Mouse (Mus musculus) midbrain, embryonic 11.5 days (tissue): ENCODE measurements around the gene Il17f. TPM values are rescaled to one million over a fixed set of nuclear protein-coding genes. Genes with fewer than 3 reads are reported as not detected.

Experiments used
- ATAC-seq: fragments of 200-750 bp; cut with Nextera tagmentation; 2 replicates; pipeline ENCODE4 v1.8.0; 2017; ENCODE audit warnings: moderate TSS enrichment, moderate library complexity; ENCODE audit not compliant: low FRiP score
- DNase-seq: peaks from one replicate; pipeline ENCODE4 v3.0.0; 2015; ENCODE audit warnings: low spot score; ENCODE audit errors: missing footprints
- H3K27ac ChIP-seq: fragments of 300-500 bp; sonication (generic); 2 replicates; pipeline ENCODE4 v1.5.1; 2014; ENCODE audit warnings: low read depth, low read length
- H3K27me3 ChIP-seq: fragments of 300-500 bp; sonication (generic); 2 replicates; pipeline ENCODE4 v1.6.1; 2014; ENCODE audit warnings: mild to moderate bottlenecking, low read length, moderate library complexity, mixed read lengths; ENCODE audit not compliant: control insufficient read depth, insufficient read depth
- H3K36me3 ChIP-seq: fragments of 300-500 bp; sonication (generic); 2 replicates; pipeline ENCODE4 v1.6.1; 2014; ENCODE audit warnings: mild to moderate bottlenecking, low read length, moderate library complexity, mixed read lengths; ENCODE audit not compliant: control insufficient read depth, insufficient read depth
- H3K4me1 ChIP-seq: fragments of 300-500 bp; sonication (generic); 2 replicates; pipeline ENCODE4 v1.6.1; 2014; ENCODE audit warnings: low read length; ENCODE audit not compliant: control insufficient read depth, insufficient read depth
- H3K4me2 ChIP-seq: fragments of 300-500 bp; sonication (generic); 2 replicates; pipeline ENCODE4 v1.6.1; 2014; ENCODE audit warnings: mild to moderate bottlenecking, moderate library complexity
- H3K4me3 ChIP-seq: fragments of 300-500 bp; sonication (generic); 2 replicates; pipeline ENCODE4 v1.5.1; 2014; ENCODE audit warnings: low read depth, low read length
- H3K9ac ChIP-seq: fragments of 300-500 bp; sonication (generic); 2 replicates; pipeline ENCODE4 v1.6.1; 2014; ENCODE audit warnings: low read length
- H3K9me3 ChIP-seq: fragments of 300-500 bp; sonication (generic); 2 replicates; pipeline ENCODE4 v1.6.1; 2016; ENCODE audit warnings: low read length; ENCODE audit not compliant: control insufficient read depth
- WGBS: fragments of 180-500 bp; shearing (Covaris S2); extraction: QIAGEN DNeasy Blood & Tissue Kit; methylation state at CpG from one replicate; pipeline ENCODE4 v1.1.7; 2014; 5-methylcytosine and 5-hydroxymethylcytosine counted together
- polyA plus RNA-seq: library from polyadenylated mRNA; unstranded; fragments of >200 nt; fragmentation: Nextera tagmentation; extraction: Ambion mirVana; gene quantifications from 2 replicates; pipeline ENCODE4 v1.2.1, GENCODE M21; 2014

Il17f gene
- polyA plus RNA-seq, 1 experiment from 2014 or later: not detected

GRCm38 (mm10) chr1:20823471-20823870 lies 33.1 kb upstream of the Il17f start:
- 47% methylated on average over 4 of the region's 4 CpGs for whole genome bisulfite sequencing
- no peak overlapping the region for H3K4me2 ChIP-seq
- no peaks in the 10 kb centered on the region for H3K36me3 ChIP-seq
- ATAC-seq (no peak), DNase-seq (peak; percentile 53)
- no peaks in the 10 kb centered on the region for H3K27me3 ChIP-seq
- no peak overlapping the region for H3K4me3 ChIP-seq
- H3K27ac ChIP-seq: no peak overlapping the region
- no peak overlapping the region for H3K9ac ChIP-seq
- H3K9me3 ChIP-seq: no peaks in the 10 kb centered on the region
- H3K4me1 ChIP-seq: peaks cover 3% of the 10 kb centered on the region

DNA sequence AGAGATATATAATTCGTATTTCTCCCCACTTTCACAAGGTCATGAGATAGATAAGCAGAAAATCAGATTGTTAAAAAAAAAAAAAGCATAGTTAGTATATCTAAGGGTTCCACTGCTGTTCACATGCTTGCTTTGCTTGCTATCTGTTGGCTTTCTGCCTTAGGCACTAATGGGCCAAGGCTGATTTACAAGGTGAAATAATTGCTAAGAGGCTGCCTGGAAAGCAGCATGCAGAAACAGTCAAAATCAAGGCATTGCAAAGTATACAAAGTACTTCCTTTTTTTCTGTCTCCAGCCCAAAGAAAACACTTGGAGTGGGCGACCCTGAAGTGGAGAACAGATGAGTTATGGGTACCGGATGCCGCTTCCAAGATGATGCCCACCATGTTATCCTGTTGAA lies 30.5 kb upstream of the Il17f start:
- H3K27me3 ChIP-seq: no peaks in the 10 kb centered on the region
- no peak overlapping the region for H3K4me3 ChIP-seq
- no peak overlapping the region for H3K27ac ChIP-seq
- H3K9me3 ChIP-seq: no peaks in the 10 kb centered on the region
- peaks cover 4% of the 10 kb centered on the region; the same call in 1 of the 2 replicates for H3K36me3 ChIP-seq
- H3K9ac ChIP-seq: no peak overlapping the region
- no peak for ATAC-seq
- WGBS: 84% methylated on average over 4 of the region's 4 CpGs
- H3K4me2 ChIP-seq: no peak overlapping the region
- H3K4me1 ChIP-seq: peaks cover 8% of the 10 kb centered on the region
- DNase-seq: peak; percentile 74

DNA sequence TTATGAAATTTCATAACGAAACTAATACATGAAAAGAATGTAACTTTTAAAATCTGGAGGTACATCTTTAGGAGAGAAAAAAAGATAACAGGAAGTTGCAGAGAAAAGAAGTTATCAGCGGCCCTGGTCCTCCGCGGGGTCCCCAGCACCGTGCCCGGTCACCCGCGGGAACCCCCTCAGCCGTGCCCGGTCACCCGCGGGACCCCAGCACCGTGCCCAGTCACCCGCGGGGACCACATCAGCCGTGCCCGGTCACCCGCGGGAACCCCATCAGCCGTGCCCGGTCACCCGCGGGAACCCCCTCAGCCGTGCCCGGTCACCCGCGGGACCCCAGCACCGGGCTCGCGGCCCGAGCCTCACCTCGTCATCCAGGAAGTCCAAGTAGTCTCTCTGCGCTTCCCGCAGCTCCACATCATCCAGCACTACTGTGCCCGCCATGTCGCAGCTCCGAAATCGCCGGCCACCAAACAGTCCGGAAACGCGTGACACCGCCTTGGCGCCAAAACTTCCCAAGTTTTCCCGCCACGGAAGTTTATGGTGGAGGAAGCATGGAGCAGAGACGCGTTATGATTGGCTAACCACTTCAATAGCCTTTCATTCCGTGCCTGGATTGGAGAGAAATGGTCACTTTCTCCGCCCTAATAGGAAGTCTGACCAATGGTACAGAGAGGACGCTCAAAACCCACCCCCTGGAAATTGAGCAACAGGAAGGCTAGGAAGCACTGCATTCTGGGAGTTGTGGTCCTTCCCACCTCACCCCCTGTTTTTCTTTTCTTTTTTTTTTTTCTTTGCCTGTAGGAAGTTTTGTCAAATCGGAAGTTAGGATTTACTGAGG lies 29.6 kb upstream of the Il17f start, which contains the start of gene Mcm3:
Gene Mcm3, minus strand, starts transcription at position 542 of the 835 bp plus-strand sequence.
- WGBS: under 1% methylated on average over 52 of the region's 52 CpGs

GRCm38 (mm10) chr1:20817596-20817995 lies 27.2 kb upstream of the Il17f start:
- Histone ChIP-seq H3K27ac (no peak overlapping the region), H3K4me3 (no peak overlapping the region), H3K4me1 (peaks cover 8% of the 10 kb centered on the region), H3K9ac (no peak overlapping the region), H3K4me2 (no peak overlapping the region), H3K36me3 (peaks cover 16% of the 10 kb centered on the region), H3K27me3 (no peaks in the 10 kb centered on the region), H3K9me3 (no peaks in the 10 kb centered on the region)
- DNase-seq: peak; percentile 72
- 55% methylated on average over 12 of the region's 12 CpGs for WGBS
- no peak for ATAC-seq

More for the DNA sequence above, 29.6 kb upstream of the Il17f start, which contains the start of gene Mcm3:
- Histone ChIP-seq H3K9ac (peak within 1 kb of the TSS; percentile 82), H3K9me3 (no peaks in the 10 kb centered on the region), H3K4me2 (peak within 1 kb of the TSS; percentile 63), H3K27ac (peak within 1 kb of the TSS; percentile 9; the same call in 1 of the 2 replicates), H3K36me3 (peaks cover 11% of the 10 kb centered on the region), H3K4me3 (peak within 1 kb of the TSS; percentile 75), H3K27me3 (no peaks in the 10 kb centered on the region), H3K4me1 (peaks cover 8% of the 10 kb centered on the region)
- ATAC-seq (peak; percentile 99), DNase-seq (peak; percentile 99)

DNA sequence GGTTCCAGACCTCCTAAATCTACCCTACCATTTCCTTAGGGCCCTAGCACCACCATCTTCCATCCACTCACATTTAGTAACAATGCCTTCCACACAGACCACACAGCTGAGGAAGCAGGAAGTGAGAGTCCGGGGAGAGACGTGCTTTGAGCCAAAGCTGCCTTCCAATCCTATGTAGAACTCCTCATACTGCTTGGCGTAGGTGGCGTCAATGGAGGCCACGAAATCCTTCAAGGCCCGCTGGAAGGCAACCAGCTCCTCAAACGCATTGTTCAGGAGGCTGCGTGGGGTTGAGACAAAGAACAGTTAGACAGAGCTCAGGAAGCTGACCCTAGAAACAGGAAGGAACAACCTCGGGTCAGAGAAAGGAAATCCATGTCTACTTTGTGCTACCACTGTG lies 26.8 kb upstream of the Il17f start:
- Histone ChIP-seq H3K27ac (no peak overlapping the region), H3K27me3 (no peaks in the 10 kb centered on the region), H3K36me3 (peaks cover 20% of the 10 kb centered on the region), H3K4me3 (no peak overlapping the region), H3K9me3 (no peaks in the 10 kb centered on the region), H3K9ac (no peak overlapping the region), H3K4me2 (no peak overlapping the region), H3K4me1 (peaks cover 8% of the 10 kb centered on the region)
- DNase-seq (peak; percentile 51), ATAC-seq (no peak)
- 84% methylated on average over 9 of the region's 9 CpGs for WGBS

DNA sequence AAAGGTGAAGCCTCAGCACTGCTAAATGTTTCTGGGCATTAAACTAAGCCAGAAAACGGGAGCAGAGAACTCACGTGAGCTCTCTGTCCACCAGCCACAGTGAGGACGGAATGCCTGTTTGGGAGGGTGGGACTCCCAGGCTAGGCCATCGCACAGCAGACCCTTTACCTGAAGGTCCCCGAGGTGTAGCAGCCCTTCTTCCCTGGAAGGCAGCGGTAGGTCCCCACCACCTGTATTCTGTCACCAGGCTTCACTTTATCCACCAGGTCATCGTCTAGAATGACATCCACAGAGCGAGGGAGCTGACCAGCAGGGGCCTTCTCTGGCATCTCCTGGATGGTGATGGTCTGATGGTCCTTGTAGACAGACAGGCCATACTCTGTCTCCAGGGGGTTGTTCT lies 24.1 kb upstream of the Il17f start:
- Histone ChIP-seq H3K4me2 (no peak overlapping the region), H3K27ac (no peak overlapping the region), H3K4me3 (no peak overlapping the region), H3K9ac (no peak overlapping the region), H3K9me3 (no peaks in the 10 kb centered on the region), H3K4me1 (peaks cover 8% of the 10 kb centered on the region), H3K27me3 (no peaks in the 10 kb centered on the region), H3K36me3 (peaks cover 40% of the 10 kb centered on the region)
- DNase-seq (peak; percentile 45), ATAC-seq (no peak)
- WGBS: 92% methylated on average over 8 of the region's 8 CpGs

DNA sequence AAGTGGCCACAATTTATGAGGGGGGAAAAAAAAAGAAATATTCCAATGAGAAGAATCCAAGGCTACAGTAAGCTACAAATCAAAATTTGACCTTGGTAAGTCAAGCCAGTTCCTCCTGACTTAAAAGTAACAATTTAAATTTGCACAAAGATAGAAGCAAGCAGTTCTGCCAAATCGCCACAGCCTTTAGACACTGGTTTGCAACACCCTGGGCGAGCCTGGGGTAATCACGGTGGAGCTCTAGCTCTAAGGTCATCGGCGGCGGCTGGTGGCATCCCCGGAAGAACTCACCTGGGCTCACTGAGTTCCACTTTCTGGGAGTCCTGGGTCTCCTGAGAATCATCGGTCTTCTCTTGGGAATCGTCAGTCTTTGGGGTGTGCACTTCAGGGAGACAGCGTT lies 14.1 kb upstream of the Il17f start:
- peaks cover 47% of the 10 kb centered on the region for H3K36me3 ChIP-seq
- no peak overlapping the region for H3K9ac ChIP-seq
- no peak overlapping the region for H3K4me2 ChIP-seq
- ATAC-seq: no peak
- no peaks in the 10 kb centered on the region for H3K9me3 ChIP-seq
- no peak overlapping the region for H3K4me3 ChIP-seq
- WGBS: 94% methylated on average over 10 of the region's 10 CpGs
- DNase-seq: no peak
- H3K27me3 ChIP-seq: no peaks in the 10 kb centered on the region
- no peaks in the 10 kb centered on the region for H3K4me1 ChIP-seq
- no peak overlapping the region for H3K27ac ChIP-seq

- Histone ChIP-seq H3K36me3 (peaks cover 35% of the 10 kb centered on the region), H3K27me3 (no peaks in the 10 kb centered on the region), H3K27ac (no peak overlapping the region), H3K9ac (no peak overlapping the region; the same call in 1 of the 2 replicates), H3K4me2 (no peak overlapping the region), H3K4me3 (no peak overlapping the region), H3K4me1 (no peaks in the 10 kb centered on the region), H3K9me3 (no peaks in the 10 kb centered on the region)
- DNase-seq: peak; percentile 88
- ATAC-seq: peak; percentile 56; the same call in 1 of the 2 replicates
- WGBS: 84% methylated on average over 8 of the region's 8 CpGs
These were observed 11.4 kb upstream of the Il17f start for GRCm38 (mm10) chr1:20801682-20802390.

GRCm38 (mm10) chr1:20801275-20801674 lies 10.9 kb upstream of the Il17f start:
- H3K27ac ChIP-seq: no peak overlapping the region
- no peak; the same call in 1 of the 2 replicates for ATAC-seq
- H3K4me1 ChIP-seq: no peaks in the 10 kb centered on the region
- no peaks in the 10 kb centered on the region for H3K9me3 ChIP-seq
- no peaks in the 10 kb centered on the region for H3K27me3 ChIP-seq
- H3K36me3 ChIP-seq: peaks cover 30% of the 10 kb centered on the region
- no peak overlapping the region for H3K4me3 ChIP-seq
- no peak overlapping the region; the same call in 1 of the 2 replicates for H3K9ac ChIP-seq
- DNase-seq: no peak
- 92% methylated on average over 2 of the region's 2 CpGs for WGBS
- H3K4me2 ChIP-seq: no peak overlapping the region
